Mouse (Mus musculus) kidney, postnatal 10 days (tissue): ENCODE data around the gene Crtac1.

Experiments
- DNase-seq: peaks from one replicate; pipeline ENCODE4 v3.0.0; 2021; ENCODE audit warnings: mixed read lengths

Gene Crtac1

DNA sequence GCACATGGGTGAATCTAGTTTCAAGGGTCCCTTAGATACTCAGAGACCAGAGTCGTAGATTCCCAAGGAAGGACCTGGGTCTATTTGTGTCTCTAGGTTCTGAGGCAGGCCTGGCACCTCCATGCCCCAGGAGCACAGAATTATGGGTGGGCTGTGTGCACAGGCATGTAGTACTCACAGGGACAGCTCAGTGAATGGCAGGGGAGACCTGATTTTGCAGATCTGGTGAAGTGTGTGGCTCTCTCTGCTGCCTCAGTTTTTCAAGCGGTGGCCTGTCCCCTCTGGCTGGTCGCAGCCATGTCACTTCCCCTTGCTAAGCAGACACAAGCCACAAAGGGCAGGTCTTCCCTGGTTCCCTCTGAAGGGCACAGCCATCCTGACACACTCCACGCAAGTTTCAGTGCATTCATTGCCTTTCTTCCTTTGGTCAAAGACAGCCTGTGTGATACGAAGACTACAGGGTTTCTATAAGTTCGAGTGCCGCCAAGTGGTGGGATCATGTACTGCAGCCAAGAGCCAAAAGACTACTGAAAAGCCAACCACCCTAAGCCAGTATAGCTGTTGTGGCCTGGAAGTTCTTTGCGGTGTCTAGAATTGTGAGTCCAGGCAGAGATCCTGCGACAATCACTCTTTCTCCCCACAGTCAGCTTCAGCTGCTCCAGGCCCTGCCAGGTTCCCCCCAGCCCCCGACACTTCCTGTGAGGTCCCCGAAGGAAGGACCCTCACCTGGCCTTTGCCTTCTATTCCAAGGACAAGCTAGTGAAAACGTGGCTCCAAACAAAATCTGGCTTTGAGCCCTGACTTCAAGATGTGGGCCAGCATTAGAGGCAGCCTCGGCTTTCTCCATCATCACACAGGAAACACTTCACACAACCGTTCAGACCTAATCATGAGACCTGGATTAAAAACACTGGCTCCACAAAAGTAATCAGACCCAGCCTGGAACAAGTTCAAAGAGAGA, 159.3 kb downstream of the Crtac1 start:
- DNase-seq: peak; percentile 85

DNA sequence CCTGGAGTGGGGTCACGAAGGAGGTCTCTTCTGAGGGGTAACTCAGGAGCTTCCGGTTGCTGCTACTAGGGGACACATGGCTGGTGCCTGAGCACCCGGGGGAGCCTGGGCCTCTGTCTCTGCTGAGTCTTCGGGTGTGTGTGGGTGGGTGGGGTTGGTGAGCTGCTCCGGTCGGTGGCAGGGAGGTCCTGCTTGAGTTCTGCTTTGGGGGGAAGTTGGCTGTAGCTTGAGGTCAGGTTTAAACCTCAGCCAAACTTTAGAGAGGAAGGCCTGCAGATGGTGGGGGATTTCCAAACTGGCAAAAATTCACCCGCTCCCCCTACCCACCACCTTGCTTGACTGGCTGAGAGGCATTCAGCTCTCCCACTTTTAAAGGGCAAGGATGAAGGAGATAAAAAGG, 160.4 kb downstream of the Crtac1 start:
- DNase-seq: no peak

DNA sequence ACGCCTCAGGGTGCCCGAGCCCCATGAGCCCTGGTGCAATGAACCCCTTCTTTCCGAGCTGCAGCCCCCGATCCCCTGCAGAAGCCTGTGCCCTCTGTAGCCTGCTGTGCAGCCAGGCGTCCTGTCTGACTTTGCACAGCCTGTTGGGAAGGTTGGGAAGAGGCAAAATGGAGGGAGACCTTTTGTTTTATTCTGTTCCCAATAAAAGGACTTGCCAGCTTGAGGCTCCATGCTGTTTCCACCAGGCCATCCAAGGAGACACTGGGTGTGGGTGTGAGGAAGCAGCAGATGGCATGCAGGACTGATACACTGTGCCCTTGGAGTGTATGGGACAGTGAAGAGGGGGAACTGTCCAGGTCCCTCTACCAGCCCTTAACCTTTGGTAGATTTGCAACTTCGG, 161.5 kb downstream of the Crtac1 start:
- no peak for DNase-seq

DNA sequence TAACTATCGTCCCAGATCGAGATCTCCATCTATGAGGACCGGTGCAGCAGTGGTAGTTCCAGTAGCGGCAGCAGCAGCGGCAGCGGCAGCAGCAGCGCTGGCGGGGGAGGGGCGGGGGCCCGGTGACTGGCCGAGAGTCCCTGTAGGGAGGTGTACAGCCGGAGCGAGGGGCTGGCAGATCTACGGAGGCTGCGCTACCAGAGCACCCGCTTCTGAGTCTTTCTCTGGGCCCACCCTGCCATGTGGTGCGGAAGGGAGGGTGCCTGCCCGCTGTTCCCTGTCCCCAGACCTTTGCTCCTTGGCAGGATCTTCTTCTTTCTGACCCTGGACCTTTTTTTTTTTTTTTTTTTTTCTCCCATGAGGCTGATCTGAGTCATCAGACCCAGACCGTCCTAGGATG, 163.2 kb downstream of the Crtac1 start:
- peak; percentile 50 for DNase-seq

DNA sequence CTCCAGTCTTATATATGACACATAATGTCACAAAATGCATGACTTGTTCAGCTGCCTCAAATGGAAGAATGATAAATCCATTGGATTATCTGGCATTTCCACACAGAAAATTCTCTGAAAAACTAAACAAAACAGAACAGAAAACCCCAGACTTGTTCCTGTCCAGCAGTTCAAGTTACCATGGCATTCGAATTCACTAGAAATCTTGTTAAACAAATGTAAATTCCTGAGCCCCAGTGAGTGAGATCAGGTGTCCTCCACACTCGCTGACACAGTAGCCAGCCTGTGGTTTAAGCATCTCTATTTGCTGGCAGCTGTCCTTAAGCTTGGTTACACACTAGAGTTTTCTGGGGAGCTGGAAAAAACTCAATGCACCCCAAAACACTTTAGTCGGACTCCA, 168.1 kb downstream of the Crtac1 start:
- no peak for DNase-seq

DNA sequence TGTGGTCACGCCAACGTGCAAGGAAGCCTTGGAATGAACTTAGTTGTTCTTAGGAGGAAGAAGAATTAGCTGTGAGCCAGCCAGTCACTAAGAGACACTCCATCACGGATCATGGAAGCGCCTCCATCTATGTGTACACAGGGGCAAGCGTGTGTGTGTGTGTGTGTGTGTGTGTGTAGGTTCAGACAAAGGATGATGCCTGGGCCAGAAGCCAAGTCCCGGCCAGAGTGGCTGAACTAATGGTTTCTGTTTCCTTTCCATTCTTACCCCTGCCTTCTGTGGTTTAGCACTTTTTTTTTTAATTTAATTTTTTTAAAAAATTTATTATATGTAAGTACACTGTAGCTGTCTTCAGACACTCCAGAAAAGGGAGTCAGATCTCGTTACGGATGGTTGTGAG, 171.1 kb downstream of the Crtac1 start:
- DNase-seq: no peak

DNA sequence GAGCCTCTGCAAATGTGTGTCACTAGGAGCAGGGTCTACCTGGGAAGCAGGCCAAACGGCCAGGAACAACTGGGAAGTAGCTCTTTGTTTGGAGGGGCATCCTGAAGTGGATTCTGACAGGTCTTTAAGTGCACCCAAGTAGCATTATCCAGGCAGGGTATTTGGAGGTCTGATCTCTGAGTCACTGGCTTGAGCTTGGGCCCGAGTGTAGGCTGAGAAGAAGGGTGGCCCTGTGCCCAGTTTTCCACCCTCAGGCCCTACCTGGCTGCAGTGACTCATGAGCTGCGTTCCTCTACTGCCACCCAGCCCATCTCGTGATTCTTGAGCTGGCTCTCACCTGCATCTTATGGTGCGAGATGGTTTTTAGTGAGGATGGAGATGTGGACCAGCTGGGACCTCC, 173.0 kb downstream of the Crtac1 start:
- no peak for DNase-seq

DNA sequence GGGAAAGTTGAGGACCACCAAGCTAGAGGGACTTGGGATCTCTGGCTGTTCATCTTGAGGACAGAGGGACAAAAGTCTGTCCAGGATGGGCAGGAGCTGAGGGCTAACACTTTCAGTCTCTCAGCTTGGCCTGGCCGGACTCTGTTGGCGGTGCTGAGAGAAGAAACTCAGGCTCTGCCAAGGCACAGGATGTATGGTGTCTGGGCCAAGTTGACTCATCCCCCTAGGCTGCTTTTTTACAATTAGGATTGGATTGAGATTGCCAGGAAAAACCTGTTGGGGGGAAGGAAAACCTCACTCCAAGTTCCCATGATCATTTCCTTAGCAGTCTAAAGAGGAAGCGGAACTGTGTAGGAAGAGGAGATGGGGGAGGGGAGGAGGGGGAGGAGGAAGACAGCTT, 173.6 kb downstream of the Crtac1 start:
- DNase-seq: no peak

DNA sequence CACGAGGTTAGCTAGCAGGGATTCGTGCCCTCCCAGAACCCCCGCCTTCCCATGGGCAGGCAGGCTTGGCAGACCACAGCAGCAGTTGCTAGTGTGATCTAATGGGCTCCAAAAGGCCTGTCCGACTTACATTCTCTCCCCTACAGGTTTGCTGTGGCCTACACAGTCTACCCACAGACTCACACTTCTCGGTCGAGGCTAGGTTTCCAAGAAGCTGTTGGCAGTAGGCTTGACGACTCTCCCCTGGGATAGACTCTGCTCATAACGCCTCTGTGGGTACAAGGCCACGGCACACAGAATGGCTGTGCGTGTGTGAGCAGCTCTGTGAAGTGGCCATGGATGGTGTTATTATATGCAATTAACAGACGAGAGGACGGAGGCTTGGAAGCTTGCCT, 174.3 kb downstream of the Crtac1 start:
- DNase-seq: no peak

DNA sequence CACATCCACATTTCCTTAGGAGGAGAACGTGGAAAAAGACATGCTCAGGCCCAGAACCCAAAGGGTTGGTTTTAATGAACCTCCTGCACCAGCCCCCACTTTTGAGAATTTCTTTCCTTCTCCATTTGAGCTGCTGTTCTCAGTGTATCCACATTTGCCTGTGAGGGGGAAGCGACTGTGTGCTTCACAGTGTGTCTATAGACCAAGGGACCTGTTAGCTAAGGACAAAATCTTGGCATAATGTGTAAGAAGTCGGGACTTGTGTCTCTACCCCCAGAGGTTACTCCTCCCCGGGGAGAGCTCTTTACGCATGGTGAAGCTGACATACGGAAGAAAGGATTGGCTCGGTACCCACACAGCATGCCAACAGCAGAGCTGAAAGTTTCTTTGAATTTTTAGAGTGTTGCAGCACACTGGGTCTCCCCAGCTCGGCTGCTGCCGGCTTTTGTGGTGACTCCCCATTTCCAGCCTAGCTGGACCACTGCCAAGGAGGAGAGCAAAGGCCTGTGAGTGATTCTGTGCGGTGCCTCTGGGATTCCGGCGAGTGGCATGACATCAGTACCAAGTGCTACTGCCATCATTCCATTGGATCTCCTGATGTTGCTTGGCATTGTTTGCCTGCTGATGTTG, 174.9 kb downstream of the Crtac1 start:
- no peak for DNase-seq

DNA sequence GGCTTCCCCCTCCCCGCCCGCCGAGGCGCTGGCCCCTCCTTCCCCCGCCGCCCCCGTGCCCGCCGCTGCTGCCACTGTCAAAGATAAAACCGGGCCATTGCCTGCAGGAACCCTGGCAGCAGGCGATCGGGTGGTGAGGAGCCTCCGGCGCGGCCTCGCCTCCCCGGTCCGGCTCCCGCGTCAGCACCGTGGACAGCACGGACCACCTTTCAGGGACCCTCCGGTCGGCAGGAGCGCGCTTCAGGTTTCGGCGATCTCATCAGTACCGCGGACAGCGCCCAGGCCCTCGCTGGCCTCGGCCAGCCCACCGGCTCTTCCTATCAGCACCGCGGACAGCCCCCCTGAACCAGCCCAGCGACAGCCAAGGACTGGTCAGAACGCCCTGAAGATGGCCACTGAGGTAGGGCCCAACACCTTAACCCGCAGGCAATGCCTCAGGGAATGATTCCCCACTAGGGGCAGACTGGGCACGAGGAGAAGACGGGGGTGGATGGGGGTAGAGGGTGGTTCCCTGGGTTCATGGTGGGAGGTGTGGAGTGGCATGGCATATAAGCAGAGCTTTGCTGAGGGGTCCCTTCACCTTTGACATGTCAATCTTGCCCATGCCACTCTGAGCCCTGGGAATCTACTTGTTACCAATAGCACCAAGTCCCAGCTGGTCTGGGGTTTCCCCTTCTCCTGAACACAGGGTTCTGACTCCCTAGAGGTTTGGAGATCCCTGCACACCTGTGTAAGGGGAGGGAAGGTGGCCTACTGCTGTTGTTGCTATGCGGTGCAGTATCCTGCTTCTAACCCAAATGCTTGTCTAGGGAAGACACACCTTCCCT, 175.6 kb downstream of the Crtac1 start:
- DNase-seq: peak; percentile 95

DNA sequence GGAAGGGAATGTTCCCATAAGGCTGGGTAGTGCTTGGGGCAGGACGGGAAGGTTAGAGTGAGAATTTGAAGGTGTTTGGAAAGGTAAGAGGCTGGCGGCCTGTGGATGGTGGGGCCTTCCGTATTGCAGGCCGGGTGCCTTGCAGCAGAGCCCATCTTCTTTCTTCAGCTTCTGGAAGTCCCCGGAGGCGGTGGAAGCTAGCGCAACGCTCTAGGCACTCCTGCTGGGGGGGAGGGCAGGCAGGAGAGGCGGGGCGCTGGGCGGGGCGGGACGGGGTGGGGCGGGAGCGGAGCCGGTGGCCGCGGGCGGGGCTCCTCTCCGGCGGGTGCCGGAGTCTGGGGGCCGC, 176.2 kb downstream of the Crtac1 start:
- no peak for DNase-seq

DNA sequence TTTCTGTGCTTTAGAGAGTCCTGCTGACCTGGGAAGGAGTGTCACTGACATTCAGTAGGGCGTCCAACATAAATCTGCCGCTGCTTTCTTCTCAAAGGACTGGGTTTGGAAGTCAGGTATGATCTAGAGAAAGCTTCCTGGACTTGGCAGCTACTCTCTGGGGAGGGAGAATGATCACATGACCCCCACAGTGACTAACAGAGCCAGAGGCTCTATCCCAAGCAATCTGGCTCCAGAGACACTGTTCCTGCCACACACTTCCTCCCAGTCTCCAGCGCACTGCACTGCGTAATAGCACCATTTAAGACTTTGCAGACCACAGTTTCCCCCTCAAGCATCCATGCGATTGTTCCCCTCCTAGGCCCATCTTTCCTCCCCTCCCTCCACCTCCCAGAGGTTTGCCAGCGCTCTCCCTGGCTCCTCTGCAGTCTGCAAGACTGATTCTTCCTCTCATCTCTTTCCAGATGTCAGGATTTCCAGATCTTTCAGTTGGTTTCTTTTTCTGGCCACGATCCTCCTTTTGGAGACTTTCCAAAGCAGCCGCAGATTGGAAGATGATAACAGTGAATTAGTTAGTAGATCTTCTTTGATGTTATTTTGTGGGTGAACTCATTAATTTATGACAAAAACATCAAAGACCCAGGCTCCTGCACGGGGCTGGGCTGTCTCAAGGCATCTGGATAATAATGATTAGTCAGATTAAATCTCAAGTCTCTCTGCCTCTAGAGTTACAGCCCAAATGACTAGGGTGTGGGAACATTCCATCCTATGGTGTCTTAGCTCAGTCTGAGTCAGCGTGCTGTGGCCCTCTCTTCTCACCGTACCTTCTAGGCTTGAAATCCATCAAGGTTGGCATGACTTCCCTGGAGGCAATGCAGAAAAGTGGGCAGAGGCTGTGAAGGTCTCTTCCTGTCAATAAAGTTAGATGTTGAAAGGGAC, 181.3 kb downstream of the Crtac1 start:
- no peak for DNase-seq

DNA sequence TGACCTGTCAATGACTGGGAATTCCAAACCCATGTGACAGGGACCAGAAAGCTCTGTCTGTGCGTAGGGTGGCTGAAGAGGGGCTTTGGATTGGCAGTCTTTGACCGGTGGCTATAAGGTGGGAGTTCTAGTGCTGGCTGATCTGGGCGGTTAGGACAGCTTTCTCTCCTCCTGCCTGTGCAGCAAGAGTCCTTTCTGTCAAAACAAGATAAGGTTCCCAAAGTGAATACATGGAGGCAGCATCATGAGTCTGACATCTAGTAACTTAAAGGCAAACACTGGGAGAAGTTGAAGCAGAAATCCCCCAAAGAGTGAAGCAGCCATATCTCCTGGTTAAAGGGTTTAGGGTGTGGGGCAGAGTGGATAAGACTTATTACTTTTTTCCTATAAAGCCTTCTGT, 184.1 kb downstream of the Crtac1 start, which contains the start of gene Golga7b:
Gene Golga7b (plus strand): TSS at position 56 of the 400 bp plus-strand sequence.
- no peak for DNase-seq

DNA sequence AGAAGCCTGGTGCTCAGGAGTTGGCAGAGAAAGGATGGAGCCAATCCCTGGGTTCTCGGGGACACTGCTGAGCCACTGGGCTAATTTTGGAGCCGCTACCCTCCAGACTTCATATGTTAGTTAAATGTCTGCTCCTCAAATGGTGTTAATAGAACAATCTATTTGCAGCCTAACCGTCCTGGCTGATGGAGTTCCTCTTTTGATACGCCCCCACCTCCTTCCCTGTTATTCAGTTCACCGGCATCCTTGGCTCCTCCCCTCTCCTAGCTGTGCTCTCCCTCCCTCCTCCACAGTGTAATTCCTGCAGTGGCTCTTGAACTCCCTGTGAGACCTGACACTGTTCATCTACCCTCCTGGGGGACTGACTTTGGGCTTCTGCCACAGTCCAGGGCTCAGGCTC, 185.0 kb downstream of the Crtac1 start:
- DNase-seq: no peak

DNA sequence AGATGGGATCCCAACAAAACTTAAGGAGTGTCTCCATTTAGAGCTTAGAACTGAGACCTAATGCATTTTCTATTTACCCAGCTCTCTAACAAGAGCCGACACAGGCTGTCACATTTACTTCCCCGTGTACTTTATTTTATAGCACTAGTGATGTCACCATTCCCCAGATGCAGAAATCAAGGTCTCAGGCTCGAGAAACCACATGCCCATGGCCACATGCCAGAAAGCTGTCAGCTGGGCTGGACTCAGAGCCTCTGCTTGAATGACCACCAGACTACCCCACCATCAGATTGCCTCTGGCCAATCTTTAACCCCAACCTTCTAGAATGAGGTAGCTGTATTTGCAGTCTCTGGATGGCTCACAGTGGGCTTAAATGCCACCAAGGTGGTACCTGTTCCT, 188.2 kb downstream of the Crtac1 start:
- DNase-seq: no peak

DNA sequence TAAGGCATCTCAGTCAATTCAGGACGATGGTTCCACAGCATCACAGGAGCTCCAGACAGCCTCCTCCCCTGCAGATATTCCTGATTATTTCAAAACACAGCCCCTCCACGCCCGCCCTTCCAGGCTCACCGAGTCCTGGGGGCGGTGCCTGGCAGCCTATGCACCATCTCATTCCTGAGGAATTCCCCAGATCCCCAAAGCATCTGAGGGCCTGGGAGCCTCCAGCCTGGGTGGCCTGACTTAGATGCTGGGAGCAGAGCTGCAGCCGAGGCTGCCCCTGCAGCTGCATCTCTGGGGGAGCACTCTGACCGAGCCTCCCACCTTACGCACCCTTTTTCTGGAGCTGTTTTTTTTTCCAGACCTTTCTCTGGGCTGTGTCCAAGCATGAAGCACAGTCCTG, 190.7 kb downstream of the Crtac1 start:
- DNase-seq: no peak

DNA sequence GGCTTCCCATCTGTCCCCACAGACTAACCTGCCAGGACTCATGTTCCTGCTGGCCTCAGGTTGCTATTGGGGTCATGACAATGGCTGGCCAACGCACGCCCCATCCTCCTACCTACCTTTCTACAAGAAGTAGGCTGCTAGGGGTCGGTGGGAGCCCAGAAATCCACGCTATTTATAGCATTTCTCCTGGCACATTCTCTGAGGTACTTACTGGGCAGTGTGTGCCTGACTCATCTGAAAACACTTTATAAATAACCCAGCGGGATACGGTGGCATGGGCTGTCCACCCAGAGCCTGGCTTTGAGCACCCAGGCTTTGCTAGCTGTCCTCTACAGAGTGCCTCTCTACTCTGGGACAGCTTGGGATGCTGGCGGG, 193.3 kb downstream of the Crtac1 start:
- DNase-seq: no peak

DNA sequence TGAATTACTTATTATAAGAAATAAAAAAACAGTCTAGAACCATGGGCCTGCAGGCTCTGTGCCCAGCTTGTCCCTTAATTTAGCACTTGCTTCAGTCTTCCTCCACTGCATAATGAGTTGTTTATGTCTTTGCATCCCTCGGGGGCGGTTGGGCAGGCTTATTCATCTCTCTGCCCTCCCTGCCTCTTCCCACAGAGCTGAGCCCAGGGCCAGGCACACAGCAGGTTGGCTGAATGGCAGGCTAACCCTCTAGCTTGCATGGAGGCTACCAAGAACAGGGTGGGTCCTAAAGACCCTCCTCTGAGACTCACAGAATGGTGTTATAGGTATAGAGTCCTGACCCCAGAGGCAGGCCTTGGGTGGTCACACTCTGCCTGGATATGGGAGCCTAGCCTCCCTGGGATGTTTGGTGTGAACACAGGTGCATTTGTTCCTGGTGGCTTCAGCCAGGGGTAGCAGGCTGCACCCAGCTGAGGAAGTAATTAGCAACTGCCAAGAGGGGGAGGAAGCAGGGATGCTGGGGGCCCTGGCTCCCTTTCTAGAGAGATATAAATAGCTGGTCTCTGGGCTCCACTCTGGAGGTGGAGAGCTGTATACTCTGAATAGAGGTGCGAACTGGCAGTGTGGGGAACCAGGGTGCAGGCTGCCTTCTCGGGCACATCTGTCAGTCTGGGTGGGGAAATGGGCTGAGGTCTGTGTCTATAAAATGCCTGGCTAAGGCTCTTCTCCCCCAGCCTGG, 193.8 kb downstream of the Crtac1 start:
- no peak for DNase-seq
